Mouse (Mus musculus): ENCODE results near the gene Pde4c. TPM values are rescaled to one million over a fixed set of nuclear protein-coding genes. Genes with fewer than 3 reads are reported as not detected.

Gene Pde4c
- total and polyA plus RNA-seq, 2 experiments from 2014 or later, result 0.23 to 0.48 TPM

- Histone ChIP-seq H3K4me2 (ENCODE audit: low read depth) (no peak overlapping the region), H3K9ac (no peak overlapping the region), H3K9me3 (ENCODE audit: low read length) (no peaks in the 10 kb centered on the region), H3K27me3 (ENCODE audit: insufficient read depth, low read length) (no peaks in the 10 kb centered on the region), H3K4me1 (ENCODE audit: insufficient read depth) (no peaks in the 10 kb centered on the region), H3K36me3 (ENCODE audit: insufficient read depth) (no peaks in the 10 kb centered on the region; the same call in 1 of the 2 replicates), H3K27ac (ENCODE audit: low read depth, low read length) (no peak overlapping the region), H3K4me3 (ENCODE audit: low read depth, low read length) (no peak overlapping the region)
- no peak for DNase-seq
- ATAC-seq, result no peak
- no peak for TF ChIP-seq CTCF (IDR thresholded peaks at IDR 0.05; ENCODE audit: low read depth)
- 95% methylated on average over 1 of the region's 1 CpGs for WGBS
These were observed 13.2 kb upstream of the Pde4c start for GRCm38 (mm10) chr8:70710296-70710695.

- Histone ChIP-seq H3K27me3 (ENCODE audit: insufficient read depth, low read length) (no peaks in the 10 kb centered on the region), H3K4me2 (ENCODE audit: low read depth) (no peak overlapping the region), H3K27ac (ENCODE audit: low read depth, low read length) (no peak overlapping the region), H3K4me3 (ENCODE audit: low read depth, low read length) (no peak overlapping the region), H3K36me3 (ENCODE audit: insufficient read depth) (no peaks in the 10 kb centered on the region; the same call in 1 of the 2 replicates), H3K9me3 (ENCODE audit: low read length) (no peaks in the 10 kb centered on the region), H3K9ac (no peak overlapping the region), H3K4me1 (ENCODE audit: insufficient read depth) (no peaks in the 10 kb centered on the region)
- TF ChIP-seq CTCF (IDR thresholded peaks at IDR 0.05; ENCODE audit: low read depth), result no peak
- ATAC-seq (no peak), DNase-seq (no peak)
- WGBS, result 81% methylated on average over 11 of the region's 11 CpGs
These were observed 12.5 kb upstream of the Pde4c start for GRCm38 (mm10) chr8:70711041-70711440.

GRCm38 (mm10) chr8:70713991-70714390 lies 9.5 kb upstream of the Pde4c start:
- Histone ChIP-seq H3K4me1 (ENCODE audit: insufficient read depth) (no peaks in the 10 kb centered on the region), H3K9ac (no peak overlapping the region), H3K4me3 (ENCODE audit: low read depth, low read length) (no peak overlapping the region), H3K27ac (ENCODE audit: low read depth, low read length) (no peak overlapping the region), H3K36me3 (ENCODE audit: insufficient read depth) (no peaks in the 10 kb centered on the region; the same call in 1 of the 2 replicates), H3K4me2 (ENCODE audit: low read depth) (no peak overlapping the region), H3K27me3 (ENCODE audit: insufficient read depth, low read length) (no peaks in the 10 kb centered on the region), H3K9me3 (ENCODE audit: low read length) (no peaks in the 10 kb centered on the region)
- ATAC-seq (no peak), DNase-seq (no peak)
- 88% methylated on average over 7 of the region's 7 CpGs for WGBS
- no peak for TF ChIP-seq CTCF (IDR thresholded peaks at IDR 0.05; ENCODE audit: low read depth)

GRCm38 (mm10) chr8:70715086-70715485 lies 8.4 kb upstream of the Pde4c start:
- no peak for ATAC-seq
- no peak overlapping the region for H3K4me3 ChIP-seq (ENCODE audit: low read depth, low read length)

GRCm38 (mm10) chr8:70716521-70717400 lies 6.8 kb upstream of the Pde4c start:
- no peak overlapping the region for H3K4me3 ChIP-seq (ENCODE audit: low read depth, low read length)
- TF ChIP-seq CTCF (IDR thresholded peaks at IDR 0.05; ENCODE audit: low read depth), result no peak
- H3K9me3 ChIP-seq (ENCODE audit: low read length), result no peaks in the 10 kb centered on the region
- H3K27me3 ChIP-seq (ENCODE audit: insufficient read depth, low read length), result 0 out of 2 replicates have a peak, but pooled peaks cover 4% of the 10 kb centered on the region
- H3K9ac ChIP-seq, result no peak overlapping the region
- no peak overlapping the region for H3K27ac ChIP-seq (ENCODE audit: low read depth, low read length)
- no peak for ATAC-seq
- no peaks in the 10 kb centered on the region for H3K4me1 ChIP-seq (ENCODE audit: insufficient read depth)
- no peaks in the 10 kb centered on the region for H3K36me3 ChIP-seq (ENCODE audit: insufficient read depth)
- no peak for DNase-seq
- H3K4me2 ChIP-seq (ENCODE audit: low read depth), result no peak overlapping the region
- 88% methylated on average over 40 of the region's 40 CpGs for WGBS

More at GRCm38 (mm10) chr8:70715086-70715485, 8.4 kb upstream of the Pde4c start:
- Histone ChIP-seq H3K27me3 (ENCODE audit: insufficient read depth, low read length) (0 out of 2 replicates have a peak, but pooled peaks cover 4% of the 10 kb centered on the region), H3K9ac (no peak overlapping the region), H3K4me1 (ENCODE audit: insufficient read depth) (no peaks in the 10 kb centered on the region), H3K4me2 (ENCODE audit: low read depth) (no peak overlapping the region), H3K36me3 (ENCODE audit: insufficient read depth) (no peaks in the 10 kb centered on the region; the same call in 1 of the 2 replicates), H3K9me3 (ENCODE audit: low read length) (no peaks in the 10 kb centered on the region), H3K27ac (ENCODE audit: low read depth, low read length) (no peak overlapping the region)
- WGBS, result 57% methylated on average over 2 of the region's 2 CpGs
- no peak for DNase-seq
- no peak for TF ChIP-seq CTCF (IDR thresholded peaks at IDR 0.05; ENCODE audit: low read depth)

GRCm38 (mm10) chr8:70718297-70718696 lies 5.2 kb upstream of the Pde4c start, which contains the start of gene Gm3336:
Gene Gm3336 (plus strand): TSS chr8:70718543.
- Histone ChIP-seq H3K27ac (ENCODE audit: low read depth, low read length) (no peak within 1 kb of the TSS), H3K4me3 (ENCODE audit: low read depth, low read length) (no peak within 1 kb of the TSS), H3K9ac (no peak within 1 kb of the TSS), H3K36me3 (ENCODE audit: insufficient read depth) (no peaks in the 10 kb centered on the region), H3K9me3 (ENCODE audit: low read length) (no peaks in the 10 kb centered on the region), H3K4me2 (ENCODE audit: low read depth) (no peak within 1 kb of the TSS; the same call in 1 of the 2 replicates), H3K4me1 (ENCODE audit: insufficient read depth) (no peaks in the 10 kb centered on the region), H3K27me3 (ENCODE audit: insufficient read depth, low read length) (0 out of 2 replicates have a peak, but pooled peaks cover 4% of the 10 kb centered on the region)
- ATAC-seq, result peak; percentile 52; the same call in 1 of the 2 replicates
- TF ChIP-seq CTCF (IDR thresholded peaks at IDR 0.05; ENCODE audit: low read depth), result peak; percentile 86
- 1% methylated on average over 19 of the region's 19 CpGs for WGBS
- DNase-seq, result peak; percentile 33

GRCm38 (mm10) chr8:70719796-70720270 lies 3.7 kb upstream of the Pde4c start:
- ATAC-seq, result no peak
- Histone ChIP-seq H3K27ac (ENCODE audit: low read depth, low read length) (no peak overlapping the region), H3K9me3 (ENCODE audit: low read length) (no peaks in the 10 kb centered on the region), H3K9ac (no peak overlapping the region), H3K4me3 (ENCODE audit: low read depth, low read length) (no peak overlapping the region), H3K27me3 (ENCODE audit: insufficient read depth, low read length) (0 out of 2 replicates have a peak, but pooled peaks cover 4% of the 10 kb centered on the region), H3K36me3 (ENCODE audit: insufficient read depth) (no peaks in the 10 kb centered on the region), H3K4me2 (ENCODE audit: low read depth) (no peak overlapping the region), H3K4me1 (ENCODE audit: insufficient read depth) (no peaks in the 10 kb centered on the region)
- DNase-seq, result no peak
- no peak for TF ChIP-seq CTCF (IDR thresholded peaks at IDR 0.05; ENCODE audit: low read depth)
- WGBS, result 71% methylated on average over 9 of the region's 9 CpGs
